Mouse (Mus musculus) myocyte (in vitro differentiated cells): ENCODE data around the gene Bricd5. TPM values are rescaled to one million over a fixed set of nuclear protein-coding genes. Genes with fewer than 3 reads are reported as not detected.

Source experiments
- H3K27me3 ChIP-seq: one replicate; pipeline ENCODE4 v1.6.1; 2011; ENCODE audit not compliant: control insufficient read depth, insufficient read depth, insufficient read length
- H3K36me3 ChIP-seq: one replicate; pipeline ENCODE4 v1.6.1; 2011; ENCODE audit not compliant: control insufficient read depth, insufficient read depth
- H3K4me2 ChIP-seq: one replicate; pipeline ENCODE4 v1.6.1; 2011; ENCODE audit warnings: low read depth, control low read depth
- H3K4me3 ChIP-seq: one replicate; pipeline ENCODE4 v1.5.1; 2011; ENCODE audit warnings: mild to moderate bottlenecking, control low read depth, moderate library complexity
- H3K79me2 ChIP-seq: one replicate; pipeline ENCODE4 v1.6.1; 2011; ENCODE audit not compliant: control insufficient read depth, insufficient read depth
- H3ac ChIP-seq: one replicate; pipeline ENCODE4 v1.6.1; 2011; ENCODE audit not compliant: control insufficient read depth, insufficient read length
- CEBPB ChIP-seq: IDR thresholded peaks from 2 replicates; pipeline ENCODE4 v1.6.1; 2011; ENCODE audit warnings: mild to moderate bottlenecking, moderate library complexity; ENCODE audit not compliant: poor library complexity, insufficient read depth, severe bottlenecking
- E2F4 ChIP-seq: IDR thresholded peaks from one replicate; pipeline ENCODE4 v1.6.1; 2011; ENCODE audit warnings: mild to moderate bottlenecking, control low read depth, moderate library complexity; ENCODE audit not compliant: insufficient read depth
- MAX ChIP-seq: IDR thresholded peaks from one replicate; pipeline ENCODE4 v1.6.1; 2011; ENCODE audit warnings: low read depth, mild to moderate bottlenecking, control low read depth
- MYOD1 ChIP-seq, 3 experiments: IDR thresholded peaks; one replicate each; pipeline ENCODE4 v1.6.1; 2011; ENCODE audit warnings: control low read depth in 2 of 3, low read depth in 2 of 3, mild to moderate bottlenecking in 2 of 3, moderate library complexity in 1 of 3; ENCODE audit not compliant: insufficient read length in 2 of 3, control insufficient read depth in 1 of 3
- MYOG ChIP-seq, 3 experiments: IDR thresholded peaks; one replicate each; pipeline ENCODE4 v1.6.1; 2011; ENCODE audit warnings: control low read depth in 2 of 3, low read depth in 2 of 3, mild to moderate bottlenecking in 2 of 3; ENCODE audit not compliant: insufficient read length in 2 of 3, control insufficient read depth in 1 of 3, insufficient read depth in 1 of 3
- POLR2AphosphoS2 ChIP-seq: IDR thresholded peaks from one replicate; pipeline ENCODE4 v1.6.1; 2011; ENCODE audit warnings: low read depth, control low read depth; ENCODE audit not compliant: insufficient read length
- REST ChIP-seq: IDR thresholded peaks from one replicate; pipeline ENCODE4 v1.6.1; 2011; ENCODE audit warnings: mild to moderate bottlenecking, control low read depth, moderate library complexity; ENCODE audit not compliant: insufficient read depth, insufficient read length
- SRF ChIP-seq: IDR thresholded peaks from one replicate; pipeline ENCODE4 v1.6.1; 2011; ENCODE audit warnings: low read depth; ENCODE audit not compliant: control insufficient read depth, insufficient read length
- TCF12 ChIP-seq: IDR thresholded peaks from one replicate; pipeline ENCODE4 v1.6.1; 2011; ENCODE audit warnings: mild to moderate bottlenecking, control low read depth; ENCODE audit not compliant: poor library complexity, insufficient read depth, severe bottlenecking
- USF1 ChIP-seq: IDR thresholded peaks from one replicate; pipeline ENCODE4 v1.6.1; 2011; ENCODE audit warnings: low read depth, mild to moderate bottlenecking, control low read depth, moderate library complexity
- polyA plus RNA-seq: library from polyadenylated mRNA; unstranded; fragments of >200 nt; fragmentation: generic; extraction: Trizol; gene quantifications from one replicate; pipeline ENCODE4 v1.2.1, GENCODE M21; 2012; ENCODE audit warnings: missing spikeins

Gene Bricd5
- polyA plus RNA-seq, 1 experiment: 0.53 TPM

DNA sequence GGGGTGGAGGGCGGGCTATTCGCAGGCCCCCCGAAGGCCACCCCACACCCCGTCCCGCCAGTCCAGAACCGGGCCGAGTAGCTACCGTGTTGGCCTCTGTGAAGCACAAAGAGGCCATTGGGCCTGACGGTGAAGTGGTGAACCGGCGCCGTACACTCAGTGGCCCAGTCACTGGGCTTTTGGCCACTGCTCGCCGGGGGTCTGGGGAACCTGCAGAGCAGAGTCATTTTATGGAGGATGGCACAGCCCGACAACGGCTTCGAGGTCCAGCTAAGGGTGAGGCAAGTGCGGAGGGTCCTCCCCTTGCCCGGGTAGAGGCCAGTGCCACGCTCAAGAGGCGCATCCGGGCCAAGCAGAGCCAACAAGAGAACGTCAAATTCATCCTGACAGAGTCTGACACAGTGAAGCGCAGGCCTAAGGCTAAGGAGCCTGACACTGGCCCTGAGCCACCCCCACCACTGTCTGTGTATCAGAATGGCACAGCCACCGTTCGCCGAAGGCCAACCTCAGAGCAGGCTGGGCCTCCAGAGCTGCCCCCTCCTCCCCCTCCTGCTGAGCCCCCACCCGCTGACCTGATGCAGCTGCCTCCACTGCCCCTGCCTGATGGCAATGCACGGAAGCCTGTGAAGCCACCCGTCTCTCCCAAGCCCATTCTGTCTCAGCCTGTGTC, 31.7 kb downstream of the Bricd5 start:
- Histone ChIP-seq H3K79me2 (no peaks in the 10 kb centered on the region), H3K27me3 (peaks cover 6% of the 10 kb centered on the region), H3K4me2 (no peak overlapping the region), H3ac (no peak overlapping the region), H3K36me3 (no peaks in the 10 kb centered on the region), H3K4me3 (no peak overlapping the region)
- TF ChIP-seq REST (no peak), POLR2AphosphoS2 (peak; percentile 6), MYOG (IDR thresholded peaks at IDR 0.05; ENCODE audit: control insufficient read depth in 1 of 3, insufficient read depth in 1 of 3, insufficient read length in 2 of 3, low read depth in 2 of 3) (no peak), MYOD1 (IDR thresholded peaks at IDR 0.05; ENCODE audit: control insufficient read depth in 1 of 3, insufficient read length in 2 of 3, low read depth in 2 of 3) (no peak), USF1 (no peak), E2F4 (no peak)

- peaks cover 4% of the 10 kb centered on the region for H3K36me3 ChIP-seq
- H3ac ChIP-seq: no peak overlapping the region
- H3K27me3 ChIP-seq: no peaks in the 10 kb centered on the region
- no peak overlapping the region for H3K4me2 ChIP-seq
- no peaks in the 10 kb centered on the region for H3K79me2 ChIP-seq
- H3K4me3 ChIP-seq: no peak overlapping the region
- no peak for TF ChIP-seq REST
- no peak for TF ChIP-seq E2F4
- peak; percentile 26 for TF ChIP-seq POLR2AphosphoS2
- no peak for TF ChIP-seq MYOD1 (IDR thresholded peaks at IDR 0.05; ENCODE audit: control insufficient read depth in 1 of 3, insufficient read length in 2 of 3, low read depth in 2 of 3)
- no peak for TF ChIP-seq TCF12
- no peak for TF ChIP-seq SRF
- TF ChIP-seq MYOG (IDR thresholded peaks at IDR 0.05; ENCODE audit: control insufficient read depth in 1 of 3, insufficient read depth in 1 of 3, insufficient read length in 2 of 3, low read depth in 2 of 3): no peak
These were observed 32.8 kb downstream of the Bricd5 start for GRCm38 (mm10) chr17:24506332-24507070.

DNA sequence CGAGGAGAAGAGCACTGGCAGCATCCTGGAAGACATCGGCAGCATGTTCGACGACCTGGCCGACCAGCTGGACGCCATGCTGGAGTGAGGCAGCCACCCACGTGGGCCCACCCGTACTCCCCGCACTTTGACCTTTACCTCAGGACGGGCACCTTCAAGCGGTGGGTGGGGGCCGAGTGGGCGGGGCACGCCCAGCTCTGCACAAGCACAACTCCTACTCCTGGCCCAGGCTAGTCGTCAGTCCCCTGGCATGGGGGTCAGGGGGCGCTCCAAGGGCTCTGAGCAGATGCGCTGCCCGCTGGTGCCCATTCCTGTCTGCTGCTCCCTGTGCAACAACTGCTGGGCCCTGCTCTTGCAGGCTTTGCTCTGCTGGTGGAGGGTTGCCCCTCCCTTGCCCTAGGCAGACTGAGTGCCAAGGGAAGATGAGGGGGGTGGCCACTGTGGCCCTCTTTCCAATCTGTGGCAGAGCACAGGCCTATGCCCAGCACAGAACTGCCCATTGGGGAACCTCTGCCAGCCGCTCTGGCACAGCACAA, 33.5 kb downstream of the Bricd5 start:
- no peak overlapping the region for H3K4me2 ChIP-seq
- no peak overlapping the region for H3ac ChIP-seq
- TF ChIP-seq CEBPB (no peak), POLR2AphosphoS2 (peak; percentile 83), MYOG (IDR thresholded peaks at IDR 0.05; ENCODE audit: control insufficient read depth in 1 of 3, insufficient read depth in 1 of 3, insufficient read length in 2 of 3, low read depth in 2 of 3) (peak in 1 of 3 experiments; percentile 31), USF1 (no peak), REST (no peak), MAX (no peak), MYOD1 (IDR thresholded peaks at IDR 0.05; ENCODE audit: control insufficient read depth in 1 of 3, insufficient read length in 2 of 3, low read depth in 2 of 3) (no peak), TCF12 (no peak), E2F4 (no peak)
- H3K27me3 ChIP-seq: no peaks in the 10 kb centered on the region
- peaks cover 4% of the 10 kb centered on the region for H3K36me3 ChIP-seq
- H3K4me3 ChIP-seq: no peak overlapping the region
- H3K79me2 ChIP-seq: no peaks in the 10 kb centered on the region

- Histone ChIP-seq H3K4me2 (no peak overlapping the region), H3K27me3 (no peaks in the 10 kb centered on the region), H3K36me3 (peaks cover 4% of the 10 kb centered on the region), H3K4me3 (no peak overlapping the region), H3ac (no peak overlapping the region), H3K79me2 (no peaks in the 10 kb centered on the region)
- peak in 1 of 3 experiments; percentile 53 for TF ChIP-seq MYOG (IDR thresholded peaks at IDR 0.05; ENCODE audit: control insufficient read depth in 1 of 3, insufficient read depth in 1 of 3, insufficient read length in 2 of 3, low read depth in 2 of 3)
- TF ChIP-seq MAX: no peak
- no peak for TF ChIP-seq SRF
- TF ChIP-seq MYOD1 (IDR thresholded peaks at IDR 0.05; ENCODE audit: control insufficient read depth in 1 of 3, insufficient read length in 2 of 3, low read depth in 2 of 3): peak; percentile 53 to 90 (median 85)
- TF ChIP-seq TCF12: no peak
These were observed 34.2 kb downstream of the Bricd5 start for GRCm38 (mm10) chr17:24507806-24508460.

DNA sequence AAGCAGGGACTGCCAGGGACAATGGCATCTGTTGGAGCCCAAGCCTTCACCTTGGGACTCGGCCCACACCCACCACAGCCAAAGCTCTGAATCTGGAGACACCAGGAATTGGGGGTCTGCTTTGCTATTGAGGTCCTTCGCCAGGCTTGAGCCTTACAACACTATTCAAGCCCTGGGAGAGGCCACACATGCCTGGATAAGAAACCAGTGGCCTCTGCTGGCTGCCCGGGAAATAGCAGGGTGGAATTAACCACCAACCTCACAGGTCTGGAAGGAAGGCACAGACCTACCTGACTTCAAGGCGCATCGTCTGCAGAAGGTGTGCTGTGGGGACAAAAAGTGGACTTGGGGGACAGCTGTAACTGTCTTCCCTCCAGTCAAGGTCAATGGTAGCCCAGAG, 39.9 kb downstream of the Bricd5 start:
- Histone ChIP-seq H3K36me3 (peaks cover 15% of the 10 kb centered on the region), H3K27me3 (no peaks in the 10 kb centered on the region), H3K4me3 (no peak overlapping the region), H3ac (no peak overlapping the region), H3K79me2 (no peaks in the 10 kb centered on the region), H3K4me2 (no peak overlapping the region)
- TF ChIP-seq CEBPB: no peak
- TF ChIP-seq MAX: no peak
- no peak for TF ChIP-seq REST
- TF ChIP-seq POLR2AphosphoS2: no peak
- TF ChIP-seq TCF12: no peak
- no peak for TF ChIP-seq MYOG (IDR thresholded peaks at IDR 0.05; ENCODE audit: control insufficient read depth in 1 of 3, insufficient read depth in 1 of 3, insufficient read length in 2 of 3, low read depth in 2 of 3)
- no peak for TF ChIP-seq SRF
- TF ChIP-seq MYOD1 (IDR thresholded peaks at IDR 0.05; ENCODE audit: control insufficient read depth in 1 of 3, insufficient read length in 2 of 3, low read depth in 2 of 3): no peak
